Mouse (Mus musculus) MEL (cell line): Measurements from ENCODE around the gene Plekhg5. TPM values are rescaled to one million over a fixed set of nuclear protein-coding genes. Genes with fewer than 3 reads are reported as not detected.

ENCODE experiments used
- DNase-seq: peaks from one replicate; pipeline ENCODE4 v3.0.0; 2011; ENCODE audit warnings: low read depth, low spot score
- H3K27ac ChIP-seq: 2 replicates; pipeline ENCODE4 v1.5.1; 2012; ENCODE audit warnings: low read depth, mild to moderate bottlenecking, control low read depth, low read length, moderate library complexity; ENCODE audit not compliant: control insufficient read depth
- H3K27me3 ChIP-seq, 2 experiments: fragments of 150-350 bp in 1 of 2; sonication (generic) in 1 of 2; 2 replicates each; pipeline ENCODE4 v1.6.1; 2012; ENCODE audit warnings: low read length in 2 of 2, mild to moderate bottlenecking in 2 of 2, improper control_type of control experiment in 1 of 2, moderate library complexity in 1 of 2; ENCODE audit not compliant: insufficient read depth in 2 of 2, control insufficient read depth in 1 of 2
- H3K36me3 ChIP-seq, 2 experiments: 2 replicates each; pipeline ENCODE4 v1.6.1; 2012 to 2014; ENCODE audit warnings: low read length in 2 of 2, improper control_type of control experiment in 1 of 2, inconsistent platforms in 1 of 2, mild to moderate bottlenecking in 1 of 2; ENCODE audit not compliant: insufficient read depth in 2 of 2, control insufficient read depth in 1 of 2
- H3K4me1 ChIP-seq, 2 experiments: fragments of 150-350 bp in 1 of 2; sonication (generic) in 1 of 2; 2 replicates each; pipeline ENCODE4 v1.6.1; 2012; ENCODE audit warnings: low read length in 2 of 2, improper control_type of control experiment in 1 of 2, mild to moderate bottlenecking in 1 of 2; ENCODE audit not compliant: insufficient read depth in 2 of 2, control insufficient read depth in 1 of 2
- H3K4me3 ChIP-seq, 2 experiments: fragments of 150-350 bp in 1 of 2; sonication (generic) in 1 of 2; 2 replicates each; pipeline ENCODE4 v1.5.1; 2012; ENCODE audit warnings: low read depth in 2 of 2, low read length in 2 of 2, mild to moderate bottlenecking in 2 of 2, moderate library complexity in 2 of 2, control low read depth in 1 of 2, improper control_type of control experiment in 1 of 2; ENCODE audit not compliant: control insufficient read depth in 1 of 2, insufficient read depth in 1 of 2
- H3K79me2 ChIP-seq: 2 replicates; pipeline ENCODE4 v1.6.1; 2012; ENCODE audit warnings: mild to moderate bottlenecking, low read length, moderate library complexity; ENCODE audit not compliant: control insufficient read depth, poor library complexity, insufficient read depth
- H3K9ac ChIP-seq: 2 replicates; pipeline ENCODE4 v1.6.1; 2012; ENCODE audit warnings: low read depth, mild to moderate bottlenecking, control low read depth, low read length, moderate library complexity; ENCODE audit not compliant: control insufficient read depth, poor library complexity, severe bottlenecking
- H3K9me3 ChIP-seq: fragments of 150-350 bp; sonication (generic); replicated peaks from 2 replicates; pipeline ENCODE4 v1.6.1; 2012; ENCODE audit warnings: mild to moderate bottlenecking, low read length, improper control_type of control experiment, moderate library complexity; ENCODE audit not compliant: insufficient read depth
- BHLHE40 ChIP-seq: IDR thresholded peaks from 2 replicates; pipeline ENCODE4 v1.6.1; 2012; ENCODE audit warnings: low read depth, mild to moderate bottlenecking, inconsistent platforms, low read length, improper control_type of control experiment, borderline replicate concordance
- CHD1 ChIP-seq: IDR thresholded peaks from 2 replicates; pipeline ENCODE4 v1.6.1; 2012; ENCODE audit warnings: low read depth, mild to moderate bottlenecking, inconsistent platforms, low read length, improper control_type of control experiment
- CHD2 ChIP-seq: IDR thresholded peaks from 2 replicates; pipeline ENCODE4 v1.6.1; 2011; ENCODE audit warnings: low read length, improper control_type of control experiment
- CTCF ChIP-seq, 3 experiments: IDR thresholded peaks in 2 of 3; conservative IDR thresholded peaks in 1 of 3; 2 replicates each; pipeline ENCODE4 v1.5.1; 2011 to 2012; ENCODE audit warnings: low read length in 3 of 3, low read depth in 2 of 3, mild to moderate bottlenecking in 2 of 3, improper control_type of control experiment in 1 of 3, inconsistent platforms in 1 of 3, mixed read lengths in 1 of 3, moderate library complexity in 1 of 3; ENCODE audit not compliant: control insufficient read depth in 1 of 3, insufficient read depth in 1 of 3, poor library complexity in 1 of 3, severe bottlenecking in 1 of 3
- E2F4 ChIP-seq: IDR thresholded peaks from 2 replicates; pipeline ENCODE4 v1.6.1; 2011; ENCODE audit warnings: low read depth, low read length, improper control_type of control experiment, borderline replicate concordance
- ELF1 ChIP-seq: IDR thresholded peaks from 2 replicates; pipeline ENCODE4 v1.6.1; 2014; ENCODE audit warnings: low read depth, mild to moderate bottlenecking, inconsistent platforms, low read length, improper control_type of control experiment, moderate library complexity
- EP300 ChIP-seq, 2 experiments: IDR thresholded peaks; 2 replicates each; pipeline ENCODE4 v1.6.1; 2011; ENCODE audit warnings: improper control_type of control experiment in 2 of 2, low read length in 2 of 2, low read depth in 1 of 2, mild to moderate bottlenecking in 1 of 2
- HCFC1 ChIP-seq: IDR thresholded peaks from 2 replicates; pipeline ENCODE4 v1.6.1; 2012; ENCODE audit warnings: low read depth, mild to moderate bottlenecking, inconsistent platforms, low read length, improper control_type of control experiment, moderate library complexity
- KAT2A ChIP-seq: conservative IDR thresholded peaks from 2 replicates; pipeline ENCODE4 v1.6.1; 2012; ENCODE audit warnings: low read depth, low read length, improper control_type of control experiment, inconsistent platforms
- MXI1 ChIP-seq: IDR thresholded peaks from 2 replicates; pipeline ENCODE4 v1.6.1; 2011; ENCODE audit warnings: mild to moderate bottlenecking, low read depth, low read length, improper control_type of control experiment
- MYB ChIP-seq: IDR thresholded peaks from 2 replicates; pipeline ENCODE4 v1.6.1; 2011; ENCODE audit warnings: mild to moderate bottlenecking, low read depth, low read length, improper control_type of control experiment
- NELFE ChIP-seq: IDR thresholded peaks from 2 replicates; pipeline ENCODE4 v1.6.1; 2011; ENCODE audit warnings: low read depth, low read length, improper control_type of control experiment
- POLR2A ChIP-seq, 2 experiments: IDR thresholded peaks; 2 replicates each; pipeline ENCODE4 v1.6.1; 2011 to 2012; ENCODE audit warnings: low read length in 2 of 2, mild to moderate bottlenecking in 2 of 2, control low read depth in 1 of 2, improper control_type of control experiment in 1 of 2, low read depth in 1 of 2, moderate library complexity in 1 of 2; ENCODE audit not compliant: control insufficient read depth in 1 of 2, insufficient read depth in 1 of 2, poor library complexity in 1 of 2
- POLR2AphosphoS5 ChIP-seq: IDR thresholded peaks from 2 replicates; pipeline ENCODE4 v1.6.1; 2012; ENCODE audit warnings: low read depth, borderline replicate concordance, mild to moderate bottlenecking, inconsistent platforms, low read length, moderate library complexity, mixed read lengths
- SMC3 ChIP-seq: IDR thresholded peaks from 2 replicates; pipeline ENCODE4 v1.6.1; 2011; ENCODE audit warnings: low read depth, low read length, improper control_type of control experiment
- TCF12 ChIP-seq: IDR thresholded peaks from 2 replicates; pipeline ENCODE4 v1.6.1; 2014; ENCODE audit warnings: low read depth, mild to moderate bottlenecking, inconsistent platforms, low read length, improper control_type of control experiment, moderate library complexity
- USF1 ChIP-seq: IDR thresholded peaks from 2 replicates; pipeline ENCODE4 v1.6.1; 2014; ENCODE audit warnings: low read depth, mild to moderate bottlenecking, inconsistent platforms, low read length, improper control_type of control experiment, moderate library complexity
- USF2 ChIP-seq, 2 experiments: IDR thresholded peaks; 2 replicates each; pipeline ENCODE4 v1.6.1; 2011 to 2012; ENCODE audit warnings: improper control_type of control experiment in 2 of 2, low read length in 2 of 2, borderline replicate concordance in 1 of 2, inconsistent platforms in 1 of 2, low read depth in 1 of 2, mild to moderate bottlenecking in 1 of 2; ENCODE audit not compliant: insufficient read depth in 1 of 2
- polyA plus RNA-seq, 2 experiments: library from polyadenylated mRNA; stranded (reverse) in 1 of 2; unstranded in 1 of 2; fragments of >175 nt in 1 of 2; fragments of >200 nt in 1 of 2; gene quantifications; 2 replicates each; pipeline versions ENCODE4 v1.2.1 to v1.2.4; 2012; ENCODE audit warnings: low replicate concordance in 2 of 2, low read depth in 1 of 2; ENCODE audit not compliant: insufficient read length in 2 of 2, insufficient read depth in 1 of 2, missing spikeins in 1 of 2
- total RNA-seq: library from RNA; depleted of rRNA; stranded (reverse); fragments of 300-350 nt; gene quantifications from 2 replicates; pipeline ENCODE4 v1.2.3, GENCODE M21; 2012

Plekhg5 gene
- total and polyA plus RNA-seq, 3 experiments: 10.8 to 19.6 TPM; not detected in 1

DNA sequence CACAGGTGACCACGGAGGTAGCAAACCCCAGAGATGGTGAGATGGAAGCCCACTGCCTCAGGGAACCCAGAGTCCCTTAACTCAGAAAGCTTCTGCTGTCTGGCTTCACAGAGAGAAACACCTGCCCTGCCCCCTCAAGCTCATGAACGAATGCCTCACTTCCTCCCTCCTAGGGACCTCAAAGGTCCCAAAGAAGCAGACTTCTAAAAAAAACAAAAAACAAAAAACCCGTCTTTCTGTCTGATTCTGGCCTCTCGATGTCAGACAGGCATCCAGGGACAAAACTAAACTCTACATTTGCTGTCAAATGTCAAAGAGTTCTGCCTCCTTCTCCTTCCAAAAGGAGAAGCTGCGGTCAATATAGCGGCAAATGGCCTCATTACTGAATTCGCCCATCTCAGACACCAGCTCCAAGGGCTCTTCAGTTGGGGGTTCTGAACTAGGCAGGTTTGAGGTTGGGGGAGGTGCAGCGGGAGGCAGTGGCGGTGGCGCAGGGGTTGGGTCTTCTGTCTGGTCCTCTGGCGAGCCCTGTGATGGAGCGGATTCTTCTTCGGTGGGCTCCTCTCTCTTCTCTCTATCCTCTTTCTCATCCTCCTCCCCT lies 52.2 kb downstream of the Plekhg5 start:
- H3K9ac ChIP-seq: no peak overlapping the region
- H3K27ac ChIP-seq: no peak overlapping the region
- H3K79me2 ChIP-seq: no peaks in the 10 kb centered on the region
- no peak for DNase-seq
- no peak overlapping the region for H3K4me3 ChIP-seq
- H3K4me1 ChIP-seq: no peaks in the 10 kb centered on the region
- H3K9me3 ChIP-seq: no peaks in the 10 kb centered on the region
- TF ChIP-seq USF1: no peak
- no peak for TF ChIP-seq TCF12
- no peak for TF ChIP-seq POLR2AphosphoS5
- no peaks in the 10 kb centered on the region for H3K27me3 ChIP-seq
- H3K36me3 ChIP-seq: no peaks in the 10 kb centered on the region

DNA sequence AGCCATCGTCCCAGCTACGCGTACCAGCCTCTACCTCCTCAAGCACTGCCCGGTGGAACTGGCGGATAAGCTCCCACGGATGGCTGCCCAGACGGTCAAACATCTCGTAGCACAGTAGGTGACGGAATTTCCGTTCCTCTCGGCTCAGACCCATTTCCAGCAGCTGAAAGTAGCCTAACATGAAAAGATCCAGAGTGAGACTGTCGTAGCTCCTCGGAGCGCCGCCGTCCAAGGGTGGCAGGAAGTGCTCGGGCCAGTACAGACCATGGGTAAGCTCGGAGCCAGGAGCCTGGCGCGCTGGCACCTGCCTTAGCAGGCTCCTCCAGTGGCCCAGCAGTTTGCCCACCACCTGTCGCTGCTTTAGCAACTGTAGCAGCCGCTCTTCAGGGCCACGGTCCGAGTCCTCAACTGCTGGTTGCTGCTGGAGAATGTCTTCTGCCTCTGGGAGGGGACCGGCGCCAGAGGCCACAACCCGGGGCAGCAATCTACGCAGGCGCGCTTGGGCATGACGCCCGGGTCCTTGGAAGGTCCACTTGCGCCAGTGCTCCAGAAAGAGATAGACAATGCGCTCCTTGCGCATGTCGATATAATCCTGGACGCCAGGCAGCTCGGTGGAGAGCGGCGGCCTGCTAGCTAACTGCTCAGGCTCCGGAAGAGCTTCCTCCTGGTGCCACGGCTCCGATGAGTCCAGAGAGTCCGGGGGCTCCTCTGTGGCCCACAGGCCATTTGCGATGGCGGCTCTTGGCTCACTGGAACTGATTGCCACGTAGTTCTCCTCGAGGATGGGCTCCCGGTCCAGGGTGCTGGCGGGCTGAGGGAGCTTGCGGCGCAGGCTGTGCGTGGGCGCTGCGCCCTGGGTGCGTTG lies 53.1 kb downstream of the Plekhg5 start:
- H3K27ac ChIP-seq: no peak overlapping the region
- no peak overlapping the region for H3K4me3 ChIP-seq
- no peak for DNase-seq
- TF ChIP-seq POLR2AphosphoS5: no peak
- no peak for TF ChIP-seq CHD2
- TF ChIP-seq CTCF (IDR thresholded peaks at IDR 0.05 in 2 of 3, conservative IDR thresholded peaks at IDR 0.05 in 1 of 3; ENCODE audit: control insufficient read depth in 1 of 3, insufficient read depth in 1 of 3, low read depth in 2 of 3, low read length in 3 of 3, poor library complexity in 1 of 3, severe bottlenecking in 1 of 3): no peak
- no peak for TF ChIP-seq HCFC1
- TF ChIP-seq USF2 (IDR thresholded peaks at IDR 0.05; ENCODE audit: borderline replicate concordance in 1 of 2, insufficient read depth in 1 of 2, low read depth in 1 of 2, low read length in 2 of 2): no peak
- TF ChIP-seq POLR2A (IDR thresholded peaks at IDR 0.05; ENCODE audit: control insufficient read depth in 1 of 2, insufficient read depth in 1 of 2, low read depth in 1 of 2, low read length in 2 of 2, poor library complexity in 1 of 2): no peak
- no peak for TF ChIP-seq SMC3
- no peak for TF ChIP-seq BHLHE40
- TF ChIP-seq ELF1: no peak
- no peak for TF ChIP-seq KAT2A
- TF ChIP-seq EP300 (IDR thresholded peaks at IDR 0.05; ENCODE audit: low read depth in 1 of 2, low read length in 2 of 2): no peak
- no peak for TF ChIP-seq CHD1
- TF ChIP-seq MYB: no peak
- no peak for TF ChIP-seq NELFE
- no peak for TF ChIP-seq TCF12
- TF ChIP-seq E2F4: no peak
- no peak for TF ChIP-seq USF1
- no peak for TF ChIP-seq MXI1
- H3K79me2 ChIP-seq: no peaks in the 10 kb centered on the region
- no peaks in the 10 kb centered on the region for H3K4me1 ChIP-seq
- no peaks in the 10 kb centered on the region for H3K36me3 ChIP-seq
- no peaks in the 10 kb centered on the region for H3K9me3 ChIP-seq
- H3K27me3 ChIP-seq: no peaks in the 10 kb centered on the region
- no peak overlapping the region for H3K9ac ChIP-seq
